In the genomic region with DNA sequence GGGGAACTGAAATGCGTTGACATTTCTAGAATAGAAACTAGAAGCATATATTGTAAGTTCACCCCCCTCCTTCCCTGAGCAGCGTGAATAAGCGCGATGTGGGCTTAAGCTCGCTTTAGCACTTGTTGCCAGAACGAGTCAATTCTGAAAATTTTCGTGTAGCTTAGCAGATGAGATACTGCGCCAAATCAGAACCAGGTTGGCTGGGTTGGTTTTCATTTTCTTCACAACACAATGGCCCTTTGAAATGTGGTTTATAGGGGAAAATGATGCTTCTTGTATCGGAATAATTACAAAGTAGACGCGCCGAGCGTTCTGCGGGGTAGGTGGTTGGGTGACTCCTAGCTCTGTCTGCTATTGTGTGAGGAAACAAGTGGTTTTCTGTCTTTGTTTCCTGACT, we compare ENCODE assay signal across 9 mouse cellular contexts. TPM values are rescaled to one million over a fixed set of nuclear protein-coding genes. Genes with fewer than 3 reads are reported as not detected.
DNase-seq lines count a peak whose midpoint lies in the region; ATAC-seq lines count a peak whose summit lies in the region.
"Had no signal": no experiment of that assay in that cellular context is flagged by ENCODE, and none has a peak within 500 bp of the region (broad histone marks: within the 10 kb centered on the region; RNA-seq: fewer than 3 reads in every experiment).

No protein-coding gene starts in this region.

- WGBS in embryonic facial prominence, embryonic 12.5 days, result 1% methylated on average over 14 of the region's 14 CpGs
- WGBS in hindbrain, embryonic 14.5 days, result under 1% methylated on average over 14 of the region's 14 CpGs
- WGBS in neural tube, embryonic 14.5 days, result 2% methylated on average over 14 of the region's 14 CpGs

- ATAC-seq in embryonic facial prominence, embryonic 12.5 days (ENCODE audit: insufficient number of reproducible peaks, insufficient read depth, low FRiP score, low TSS enrichment), result no peak
- no peak for ATAC-seq in hindbrain, embryonic 14.5 days (ENCODE audit: low FRiP score)
- no peak for ATAC-seq in neural tube, embryonic 14.5 days (ENCODE audit: low read depth)
- ATAC-seq: intestine, embryonic 15.5 days had no signal

- H3K27me3 ChIP-seq in embryonic facial prominence, embryonic 12.5 days, result peaks cover 65% of the 10 kb centered on the region
- peaks cover 54% of the 10 kb centered on the region for H3K27me3 ChIP-seq in hindbrain, embryonic 14.5 days (ENCODE audit: control insufficient read depth, insufficient read depth, low read length)
- H3K27me3 ChIP-seq in neural tube, embryonic 14.5 days (ENCODE audit: control insufficient read depth, insufficient read depth, low read length), result peaks cover 20% of the 10 kb centered on the region

- no peaks in the 10 kb centered on the region for H3K9me3 ChIP-seq in embryonic facial prominence, embryonic 12.5 days
- no peaks in the 10 kb centered on the region for H3K9me3 ChIP-seq in hindbrain, embryonic 14.5 days (ENCODE audit: control insufficient read depth, low read length)
- no peaks in the 10 kb centered on the region for H3K9me3 ChIP-seq in neural tube, embryonic 14.5 days (ENCODE audit: control insufficient read depth, low read length)
- H3K9me3 ChIP-seq: intestine, embryonic 15.5 days had no signal

- peak overlapping the region; percentile 13; the same call in 1 of the 2 replicates for H3K4me2 ChIP-seq in embryonic facial prominence, embryonic 12.5 days (replicated peaks)
- H3K4me2 ChIP-seq in hindbrain, embryonic 14.5 days (replicated peaks), result peak overlapping the region; percentile 69
- H3K4me2 ChIP-seq in neural tube, embryonic 14.5 days (ENCODE audit: low read depth, low read length), result no peak overlapping the region
- H3K4me2 ChIP-seq: intestine, embryonic 15.5 days had no signal

- H3K4me3 ChIP-seq in embryonic facial prominence, embryonic 12.5 days, result peak overlapping the region; percentile 31
- peak overlapping the region; percentile 53 for H3K4me3 ChIP-seq in hindbrain, embryonic 14.5 days (replicated peaks; ENCODE audit: low read length)
- H3K4me3 ChIP-seq in neural tube, embryonic 14.5 days (ENCODE audit: low read depth, low read length), result peak overlapping the region; percentile 30
- H3K4me3 ChIP-seq: intestine, embryonic 15.5 days had no signal

- 0 out of 2 replicates have a peak overlapping the region, but pooled peaks have one; percentile 50 for H3K27ac ChIP-seq in embryonic facial prominence, embryonic 12.5 days
- peak overlapping the region; percentile 90 for H3K27ac ChIP-seq in hindbrain, embryonic 14.5 days
- peak overlapping the region; percentile 70; the same call in 1 of the 2 replicates for H3K27ac ChIP-seq in neural tube, embryonic 14.5 days (ENCODE audit: low read depth, low read length)
- H3K27ac ChIP-seq: intestine, embryonic 15.5 days had no signal

- DNase-seq in brain, adult 2 months (ENCODE audit: low read depth, low spot score), result peak; percentile 71
- peak; percentile 40 for DNase-seq in hindbrain, embryonic 14.5 days (ENCODE audit: low spot score)
- no peak for DNase-seq in kidney, adult 18-20 months
- DNase-seq in spleen, adult 18-20 months, result no peak
- DNase-seq in adrenal gland, postnatal 14 days, result no peak

- no peak overlapping the region; the same call in none of the 2 replicates for H3K9ac ChIP-seq in embryonic facial prominence, embryonic 12.5 days
- H3K9ac ChIP-seq in hindbrain, embryonic 14.5 days, result peak overlapping the region; percentile 57
- peak overlapping the region; percentile 56; the same call in 1 of the 2 replicates for H3K9ac ChIP-seq in neural tube, embryonic 14.5 days (replicated peaks; ENCODE audit: low read depth, low read length)
- H3K9ac ChIP-seq: intestine, embryonic 15.5 days had no signal

- peaks cover 14% of the 10 kb centered on the region for H3K4me1 ChIP-seq in embryonic facial prominence, embryonic 12.5 days
- peaks cover 15% of the 10 kb centered on the region; the same call in 1 of the 2 replicates for H3K4me1 ChIP-seq in hindbrain, embryonic 14.5 days (replicated peaks; ENCODE audit: control insufficient read depth, insufficient read depth, low read length)
- H3K4me1 ChIP-seq in neural tube, embryonic 14.5 days (ENCODE audit: control insufficient read depth, insufficient read depth, low read length), result peaks cover 17% of the 10 kb centered on the region

- no peaks in the 10 kb centered on the region for H3K36me3 ChIP-seq in embryonic facial prominence, embryonic 12.5 days
- no peaks in the 10 kb centered on the region for H3K36me3 ChIP-seq in hindbrain, embryonic 14.5 days (replicated peaks; ENCODE audit: control insufficient read depth, insufficient read depth)
- H3K36me3 ChIP-seq in neural tube, embryonic 14.5 days (ENCODE audit: control insufficient read depth, insufficient read depth, low read length), result no peaks in the 10 kb centered on the region
- H3K36me3 ChIP-seq: intestine, embryonic 15.5 days had no signal

RNA-seq across cellular contexts. Expression of a gene that starts 2.4 kb away (rescaled TPM):
- polyA plus RNA-seq in embryonic facial prominence, embryonic 12.5 days (2016; fragmentation: Nextera tagmentation; extraction: Ambion mirVana), result 11.4 and 13.5 TPM in 2 replicates
- polyA plus RNA-seq in hindbrain, embryonic 14.5 days (2014; fragmentation: Nextera tagmentation; extraction: Ambion mirVana), result 18.0 and 19.8 TPM in 2 replicates
- polyA plus RNA-seq in neural tube, embryonic 14.5 days (2014; fragmentation: Nextera tagmentation; extraction: Ambion mirVana), result 12.2 and 18.2 TPM in 2 replicates
- 0.63 and 0.75 TPM in 2 replicates for total RNA-seq in adrenal gland, postnatal 14 days (2021)
- polyA plus RNA-seq: liver, embryonic 16.5 days had no signal

Comparison
In these comparisons a context has a peak if more than half of its experiments do, and no peak if none do; other contexts are left out.
1. DNase-seq: peak in brain, adult 2 months (single experiment) and hindbrain, embryonic 14.5 days (single experiment); none in kidney, adult 18-20 months (single experiment), spleen, adult 18-20 months (0 of 2) and adrenal gland, postnatal 14 days (single experiment).
2. Peak in every context shown above with its lines, with median percentiles within 50 percentile points of each other: H3K27ac ChIP-seq and H3K4me3 ChIP-seq.